Mouse (Mus musculus): ENCODE measurements around the gene Itgad.

GRCm38 (mm10) chr7:128204179-128204578 is 50.0 kb downstream of the Itgad start:
- no peak for TF ChIP-seq POLR2A (IDR thresholded peaks at IDR 0.05; ENCODE audit: borderline replicate concordance, extremely low read depth, insufficient read depth, insufficient read length, poor library complexity, severe bottlenecking)
- no peak for TF ChIP-seq CTCF (IDR thresholded peaks at IDR 0.05; ENCODE audit: borderline replicate concordance, extremely low read depth, insufficient read depth, insufficient read length)

All from brain, embryonic 14.5 days (tissue).